Mouse (Mus musculus) G1E (cell line): ENCODE data around the gene Stxbp6.

ENCODE experiments used
- CTCF ChIP-seq: IDR thresholded peaks from 2 replicates; pipeline ENCODE4 v1.5.1; 2012; ENCODE audit warnings: low read depth, low read length, inconsistent platforms, mixed read lengths
- POLR2AphosphoS5 ChIP-seq: IDR thresholded peaks from 2 replicates; pipeline ENCODE4 v1.6.1; 2012; ENCODE audit warnings: low read depth, low read length, inconsistent platforms; ENCODE audit not compliant: insufficient replicate concordance

DNA sequence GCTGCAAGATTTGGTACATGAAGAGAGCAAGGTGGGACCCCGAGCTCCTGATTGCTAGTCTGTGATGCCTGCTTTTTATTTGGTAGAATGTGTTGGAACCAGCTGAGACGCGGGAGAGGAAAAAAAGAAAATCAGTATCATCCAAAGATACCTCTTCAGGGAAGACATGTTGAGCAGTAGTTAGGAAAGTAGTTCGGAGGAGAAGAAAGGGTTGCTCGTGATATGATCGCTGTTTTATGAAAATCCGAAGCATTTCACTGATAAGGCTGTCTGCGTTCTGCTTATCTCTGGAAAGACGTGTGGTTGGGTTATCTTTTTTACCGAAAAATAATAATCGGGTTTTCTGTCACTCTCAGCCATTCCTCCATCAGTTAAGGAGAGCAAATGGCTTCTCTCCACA lies 1.1 kb upstream of the Stxbp6 start:
- no peak for TF ChIP-seq CTCF
- TF ChIP-seq POLR2AphosphoS5, result no peak
